Mouse (Mus musculus): ENCODE measurements around the gene Sectm1b. TPM values are rescaled to one million over a fixed set of nuclear protein-coding genes. Genes with fewer than 3 reads are reported as not detected.

Gene Sectm1b
- polyA plus RNA-seq, 1 experiment from 2014 or later, result 0.08 TPM

DNA sequence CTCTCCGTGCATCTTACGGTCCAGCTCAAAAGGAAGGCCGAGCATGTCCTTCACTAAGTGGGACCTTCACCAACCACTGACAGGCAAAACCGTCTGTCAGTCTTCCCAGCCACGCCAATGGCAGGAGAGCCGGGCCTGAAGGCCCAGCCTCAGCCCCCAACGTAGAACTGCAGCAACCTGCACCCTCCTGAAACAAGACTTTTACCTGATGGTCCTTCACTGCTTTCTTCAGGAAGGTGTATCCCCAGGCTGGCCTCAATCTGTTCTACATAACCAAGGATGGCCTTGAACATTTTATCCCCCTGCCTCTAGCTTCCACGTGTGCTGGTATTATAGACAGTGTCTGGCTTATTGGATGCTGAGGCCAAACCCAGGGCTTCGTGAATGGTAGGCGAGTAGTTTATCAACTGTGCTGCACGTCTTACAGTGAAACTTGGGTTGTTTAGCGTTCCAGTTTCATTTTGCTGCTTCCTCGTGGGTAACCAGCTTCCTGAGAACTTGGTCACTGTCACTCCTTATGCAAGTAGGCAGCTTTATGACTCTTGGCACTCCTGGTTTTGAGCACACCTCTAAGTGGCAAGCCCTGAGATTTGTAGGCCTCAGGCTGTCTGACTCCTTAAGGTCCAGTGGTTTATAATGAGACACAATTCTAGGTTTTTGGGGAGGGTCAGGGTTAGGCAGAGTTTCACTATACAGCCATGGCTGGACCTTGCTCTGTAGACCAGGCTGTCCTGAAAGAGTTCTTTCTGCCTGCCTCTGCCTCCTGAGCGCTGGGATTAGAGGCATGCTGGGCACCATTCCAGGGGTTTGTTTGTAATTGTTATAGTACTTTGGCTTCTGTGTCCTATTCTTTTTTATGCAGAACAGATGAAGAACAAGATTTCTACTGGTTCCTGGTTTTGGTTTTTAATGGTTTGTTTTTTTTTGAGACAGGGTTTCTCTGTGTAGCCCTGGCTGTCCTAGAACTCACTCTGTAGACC is 29.5 kb upstream of the Sectm1b start:
- Histone ChIP-seq H3K4me1 (replicated peaks) (no peaks in the 10 kb centered on the region), H3K27ac (replicated peaks) (no peak overlapping the region), H3K36me3 (replicated peaks) (no peaks in the 10 kb centered on the region), H3K4me3 (replicated peaks) (no peak overlapping the region), H3K4me2 (no peak overlapping the region), H3K9me3 (replicated peaks) (no peaks in the 10 kb centered on the region), H3K27me3 (no peaks in the 10 kb centered on the region), H3K9ac (no peak overlapping the region)
- WGBS (ENCODE audit: insufficient replicate concordance), result 60% methylated on average over 14 of the region's 14 CpGs
- no peak for ATAC-seq (ENCODE audit: insufficient read depth)

DNA sequence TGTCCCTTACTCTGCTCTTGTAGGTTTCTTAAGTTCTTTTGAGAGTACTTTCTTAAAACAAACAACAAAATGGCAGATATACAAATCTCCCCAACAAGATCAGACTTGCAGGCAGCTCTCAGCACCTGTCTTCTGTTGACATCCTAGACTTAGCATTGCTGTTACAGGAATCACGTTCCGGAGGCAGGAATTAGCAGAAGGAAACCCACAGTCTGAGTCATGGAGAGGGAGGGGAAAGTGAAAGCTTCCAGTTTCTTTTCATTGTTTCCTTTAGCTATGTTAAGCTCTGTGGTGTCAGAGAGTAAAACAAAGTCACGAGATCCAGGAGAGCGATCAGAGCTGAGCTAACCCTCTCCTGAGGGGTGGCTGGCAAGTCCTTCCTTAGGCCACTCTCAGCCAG is 27.6 kb upstream of the Sectm1b start:
- H3K4me3 ChIP-seq (replicated peaks), result no peak overlapping the region
- H3K4me2 ChIP-seq, result no peak overlapping the region
- H3K36me3 ChIP-seq (replicated peaks), result no peaks in the 10 kb centered on the region
- H3K4me1 ChIP-seq (replicated peaks), result 0 out of 2 replicates have a peak, but pooled peaks cover 3% of the 10 kb centered on the region
- no peaks in the 10 kb centered on the region for H3K27me3 ChIP-seq
- no peak for ATAC-seq (ENCODE audit: insufficient read depth)
- no peak overlapping the region for H3K9ac ChIP-seq
- 38% methylated on average over 4 of the region's 4 CpGs for WGBS (ENCODE audit: insufficient replicate concordance)
- no peaks in the 10 kb centered on the region for H3K9me3 ChIP-seq (replicated peaks)
- H3K27ac ChIP-seq (replicated peaks), result no peak overlapping the region

GRCm38 (mm10) chr11:121089756-121090546 is 26.6 kb upstream of the Sectm1b start:
- Histone ChIP-seq H3K9me3 (replicated peaks) (no peaks in the 10 kb centered on the region), H3K27ac (replicated peaks) (no peak overlapping the region), H3K27me3 (no peaks in the 10 kb centered on the region), H3K4me2 (no peak overlapping the region), H3K9ac (no peak overlapping the region), H3K36me3 (replicated peaks) (no peaks in the 10 kb centered on the region), H3K4me3 (replicated peaks) (no peak overlapping the region), H3K4me1 (replicated peaks) (0 out of 2 replicates have a peak, but pooled peaks cover 3% of the 10 kb centered on the region)
- ATAC-seq (ENCODE audit: insufficient read depth), result no peak
- 56% methylated on average over 2 of the region's 2 CpGs for WGBS (ENCODE audit: insufficient replicate concordance)

GRCm38 (mm10) chr11:121088997-121089396 is 25.6 kb upstream of the Sectm1b start:
- WGBS (ENCODE audit: insufficient replicate concordance), result 53% methylated on average over 6 of the region's 6 CpGs
- Histone ChIP-seq H3K36me3 (replicated peaks) (no peaks in the 10 kb centered on the region), H3K4me1 (replicated peaks) (0 out of 2 replicates have a peak, but pooled peaks cover 3% of the 10 kb centered on the region), H3K27me3 (no peaks in the 10 kb centered on the region), H3K4me2 (no peak overlapping the region), H3K4me3 (replicated peaks) (no peak overlapping the region), H3K9ac (no peak overlapping the region), H3K9me3 (replicated peaks) (no peaks in the 10 kb centered on the region), H3K27ac (replicated peaks) (no peak overlapping the region)
- no peak for ATAC-seq (ENCODE audit: insufficient read depth)

- Histone ChIP-seq H3K27ac (replicated peaks) (peak overlapping the region; percentile 49; the same call in 1 of the 2 replicates), H3K4me1 (replicated peaks) (peaks cover 16% of the 10 kb centered on the region; the same call in 1 of the 2 replicates), H3K4me2 (peak overlapping the region; percentile 29), H3K4me3 (replicated peaks) (0 out of 2 replicates have a peak overlapping the region, but pooled peaks have one; percentile 14), H3K9me3 (replicated peaks) (no peaks in the 10 kb centered on the region), H3K27me3 (no peaks in the 10 kb centered on the region), H3K36me3 (replicated peaks) (no peaks in the 10 kb centered on the region), H3K9ac (no peak overlapping the region)
- ATAC-seq (ENCODE audit: insufficient read depth), result peak; percentile 64; the same call in 1 of the 2 replicates
- WGBS (ENCODE audit: insufficient replicate concordance), result 25% methylated on average over 4 of the region's 4 CpGs
These were observed 22.9 kb upstream of the Sectm1b start for GRCm38 (mm10) chr11:121086296-121086695.

GRCm38 (mm10) chr11:121085181-121085580 is 21.8 kb upstream of the Sectm1b start:
- Histone ChIP-seq H3K9me3 (replicated peaks) (no peaks in the 10 kb centered on the region), H3K9ac (no peak overlapping the region), H3K27ac (replicated peaks) (0 out of 2 replicates have a peak overlapping the region, but pooled peaks have one; percentile 21)

DNA sequence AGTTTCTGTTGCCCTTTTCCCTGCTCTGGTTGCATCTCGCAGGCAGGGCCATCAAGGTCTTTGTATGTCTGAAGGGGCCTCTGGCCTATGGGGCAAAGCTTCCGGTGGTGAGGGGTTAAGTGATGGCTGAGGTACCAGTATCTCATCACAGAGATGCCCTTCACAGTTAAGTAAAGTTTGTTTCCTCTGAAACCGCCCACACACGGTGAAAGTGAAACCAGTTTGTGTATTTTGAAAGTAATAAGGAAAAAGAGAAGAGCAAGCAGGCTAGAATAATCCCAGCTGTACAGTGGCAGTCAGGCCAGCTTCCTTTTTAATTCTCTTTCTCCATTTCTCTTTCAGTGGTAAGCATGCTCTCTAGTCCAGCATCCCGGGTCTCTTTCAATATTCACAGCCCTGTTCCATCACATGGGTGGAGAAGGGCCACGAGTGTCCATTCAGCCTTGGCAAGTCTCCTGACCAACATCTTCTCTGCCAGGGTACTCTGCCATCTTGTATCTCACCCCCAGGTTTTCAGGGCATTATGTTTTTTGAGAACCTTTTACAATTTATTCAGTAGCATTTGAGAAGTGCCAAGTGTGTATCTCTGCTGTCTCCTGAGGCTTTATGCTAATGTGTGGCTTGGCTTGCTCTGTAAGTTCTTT is 19.6 kb upstream of the Sectm1b start:
- H3K27me3 ChIP-seq, result no peaks in the 10 kb centered on the region
- 24% methylated on average over 6 of the region's 6 CpGs for WGBS (ENCODE audit: insufficient replicate concordance)
- no peak overlapping the region for H3K4me3 ChIP-seq (replicated peaks)
- no peak overlapping the region for H3K9ac ChIP-seq
- peak overlapping the region; percentile 38 for H3K27ac ChIP-seq (replicated peaks)
- ATAC-seq (ENCODE audit: insufficient read depth), result no peak
- H3K4me2 ChIP-seq, result peak overlapping the region; percentile 29; the same call in 1 of the 2 replicates
- H3K36me3 ChIP-seq (replicated peaks), result no peaks in the 10 kb centered on the region
- H3K4me1 ChIP-seq (replicated peaks), result peaks cover 16% of the 10 kb centered on the region; the same call in 1 of the 2 replicates
- H3K9me3 ChIP-seq (replicated peaks), result no peaks in the 10 kb centered on the region

More at GRCm38 (mm10) chr11:121085181-121085580, 21.8 kb upstream of the Sectm1b start:
- H3K4me1 ChIP-seq (replicated peaks), result peaks cover 16% of the 10 kb centered on the region; the same call in 1 of the 2 replicates
- no peak overlapping the region for H3K4me3 ChIP-seq (replicated peaks)
- no peak overlapping the region for H3K4me2 ChIP-seq
- 51% methylated on average over 5 of the region's 5 CpGs for WGBS (ENCODE audit: insufficient replicate concordance)
- no peaks in the 10 kb centered on the region for H3K27me3 ChIP-seq
- no peak for ATAC-seq (ENCODE audit: insufficient read depth)
- H3K36me3 ChIP-seq (replicated peaks), result no peaks in the 10 kb centered on the region

DNA sequence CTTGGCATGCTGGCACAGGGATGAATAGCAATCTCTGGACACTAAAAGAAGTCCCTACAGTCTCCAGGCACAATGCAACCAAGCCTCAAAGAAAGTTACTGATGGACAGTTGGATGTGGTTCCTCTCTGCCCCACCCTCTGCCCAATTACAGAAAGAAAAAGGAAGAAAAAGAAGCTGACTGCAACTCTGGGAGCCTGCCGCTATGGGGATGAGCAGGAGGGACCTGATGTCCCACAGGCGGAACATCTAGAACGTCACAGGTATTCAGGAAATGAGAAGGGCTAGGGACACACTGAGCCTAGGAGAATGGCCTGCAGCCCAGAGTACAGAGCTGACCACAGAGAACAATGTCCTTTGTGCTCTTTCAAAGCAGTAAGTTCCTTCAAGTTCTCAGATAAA is 18.9 kb upstream of the Sectm1b start:
- Histone ChIP-seq H3K27ac (replicated peaks) (0 out of 2 replicates have a peak overlapping the region, but pooled peaks have one; percentile 29), H3K9me3 (replicated peaks) (no peaks in the 10 kb centered on the region), H3K27me3 (no peaks in the 10 kb centered on the region), H3K4me2 (peak overlapping the region; percentile 29; the same call in 1 of the 2 replicates), H3K4me1 (replicated peaks) (peaks cover 16% of the 10 kb centered on the region; the same call in 1 of the 2 replicates), H3K4me3 (replicated peaks) (no peak overlapping the region), H3K9ac (no peak overlapping the region), H3K36me3 (replicated peaks) (no peaks in the 10 kb centered on the region)
- 48% methylated on average over 3 of the region's 3 CpGs for WGBS (ENCODE audit: insufficient replicate concordance)
- no peak for ATAC-seq (ENCODE audit: insufficient read depth)

GRCm38 (mm10) chr11:121081120-121081519 is 17.8 kb upstream of the Sectm1b start, which contains the start of gene Sectm1a:
Sectm1a (minus strand) TSS chr11:121081220.
- Histone ChIP-seq H3K36me3 (replicated peaks) (no peaks in the 10 kb centered on the region), H3K4me2 (no peak within 1 kb of the TSS), H3K4me1 (replicated peaks) (peaks cover 12% of the 10 kb centered on the region; the same call in 1 of the 2 replicates), H3K9me3 (replicated peaks) (no peaks in the 10 kb centered on the region), H3K27me3 (no peaks in the 10 kb centered on the region), H3K9ac (no peak within 1 kb of the TSS), H3K4me3 (replicated peaks) (no peak within 1 kb of the TSS), H3K27ac (replicated peaks) (no peak within 1 kb of the TSS)
- 47% methylated on average over 3 of the region's 3 CpGs for WGBS (ENCODE audit: insufficient replicate concordance)
- no peak for ATAC-seq (ENCODE audit: insufficient read depth)

- Histone ChIP-seq H3K27me3 (no peaks in the 10 kb centered on the region), H3K36me3 (replicated peaks) (no peaks in the 10 kb centered on the region), H3K9ac (no peak overlapping the region), H3K4me3 (replicated peaks) (no peak overlapping the region), H3K4me2 (no peak overlapping the region), H3K27ac (replicated peaks) (no peak overlapping the region), H3K4me1 (replicated peaks) (peaks cover 12% of the 10 kb centered on the region; the same call in 1 of the 2 replicates), H3K9me3 (replicated peaks) (no peaks in the 10 kb centered on the region)
- ATAC-seq (ENCODE audit: insufficient read depth), result no peak
- WGBS (ENCODE audit: insufficient replicate concordance), result 75% methylated on average over 8 of the region's 8 CpGs
These were observed 17.0 kb upstream of the Sectm1b start for GRCm38 (mm10) chr11:121080330-121080729.
